Mouse (Mus musculus): Measurements from ENCODE around the gene Rps6ka4. TPM values are rescaled to one million over a fixed set of nuclear protein-coding genes. Genes with fewer than 3 reads are reported as not detected.

The Rps6ka4 gene
- 33.4 and 36.1 TPM in 2 replicates for polyA plus RNA-seq (2015; fragmentation: Nextera tagmentation; extraction: Ambion mirVana)

GRCm38 (mm10) chr19:6840475-6841291 is at the start of gene Rps6ka4:
Gene Rps6ka4, minus strand, starts transcription at chr19:6840636.
- Histone ChIP-seq H3K4me2 (peak within 1 kb of the TSS; percentile 96), H3K9me3 (no peaks in the 10 kb centered on the region), H3K4me1 (peaks cover 14% of the 10 kb centered on the region), H3K9ac (peak within 1 kb of the TSS; percentile 75), H3K4me3 (peak within 1 kb of the TSS; percentile 72), H3K36me3 (peaks cover 22% of the 10 kb centered on the region), H3K27me3 (peaks cover 13% of the 10 kb centered on the region; the same call in 1 of the 2 replicates), H3K27ac (peak within 1 kb of the TSS; percentile 91)
- ATAC-seq (ENCODE audit: borderline replicate concordance, extremely low read depth, low FRiP score, low TSS enrichment) = peak; percentile 91
- WGBS = 1% methylated on average over 44 of the region's 44 CpGs

DNA sequence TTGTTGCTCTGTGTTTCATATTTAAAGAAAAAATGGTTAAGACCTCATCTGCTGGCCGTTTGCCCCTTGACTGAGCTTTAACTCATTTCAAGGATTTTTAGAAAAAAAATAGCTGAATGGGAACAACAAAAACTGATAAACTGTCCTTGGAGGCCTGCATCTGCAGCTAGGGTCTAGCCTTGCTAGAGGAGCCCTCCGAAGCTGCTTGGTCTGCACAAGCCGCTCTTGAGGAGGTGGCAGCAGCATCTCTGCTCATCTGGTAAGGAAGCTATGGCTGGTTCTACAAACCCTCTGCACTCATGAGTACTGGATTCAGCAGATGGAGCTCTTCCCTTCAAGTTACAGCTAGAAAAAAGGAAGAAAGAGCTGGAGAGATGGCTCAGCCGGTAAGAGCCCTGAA is 37.5 kb upstream of the Rps6ka4 start:
- Histone ChIP-seq H3K9ac (no peak overlapping the region), H3K4me1 (no peaks in the 10 kb centered on the region), H3K4me3 (no peak overlapping the region)

DNA sequence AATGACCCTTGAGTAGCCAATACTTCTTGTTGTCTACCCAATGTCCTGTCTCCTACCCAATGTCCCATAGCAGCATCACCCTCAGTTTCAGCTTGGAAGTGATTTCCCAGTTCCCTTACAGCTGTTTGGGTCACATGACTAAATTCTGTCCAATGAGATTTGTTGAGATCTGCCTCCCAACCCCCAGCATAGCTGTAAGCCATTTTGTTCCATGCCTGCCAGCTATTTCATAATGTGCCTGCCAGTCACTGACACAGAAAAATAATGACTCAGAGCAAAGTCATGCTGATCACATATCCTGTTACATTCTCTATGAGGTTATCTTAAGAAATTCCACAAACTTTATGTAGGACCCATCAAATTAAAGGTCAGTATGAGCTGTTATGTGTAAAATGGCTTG is 36.4 kb upstream of the Rps6ka4 start:
- Histone ChIP-seq H3K4me1 (no peaks in the 10 kb centered on the region), H3K9me3 (no peaks in the 10 kb centered on the region), H3K9ac (no peak overlapping the region), H3K4me3 (no peak overlapping the region), H3K4me2 (no peak overlapping the region), H3K27me3 (no peaks in the 10 kb centered on the region), H3K27ac (no peak overlapping the region), H3K36me3 (no peaks in the 10 kb centered on the region)
- no peak for ATAC-seq (ENCODE audit: borderline replicate concordance, extremely low read depth, low FRiP score, low TSS enrichment)

More for the DNA sequence above, 37.5 kb upstream of the Rps6ka4 start:
- ATAC-seq (ENCODE audit: borderline replicate concordance, extremely low read depth, low FRiP score, low TSS enrichment) = no peak
- Histone ChIP-seq H3K27ac (no peak overlapping the region), H3K27me3 (no peaks in the 10 kb centered on the region), H3K36me3 (no peaks in the 10 kb centered on the region), H3K4me2 (no peak overlapping the region), H3K9me3 (no peaks in the 10 kb centered on the region)
- 83% methylated on average over 4 of the region's 4 CpGs for WGBS

- Histone ChIP-seq H3K9ac (no peak overlapping the region), H3K27ac (no peak overlapping the region), H3K4me1 (no peaks in the 10 kb centered on the region), H3K4me3 (no peak overlapping the region), H3K9me3 (no peaks in the 10 kb centered on the region), H3K36me3 (no peaks in the 10 kb centered on the region), H3K4me2 (no peak overlapping the region), H3K27me3 (no peaks in the 10 kb centered on the region)
- 75% methylated on average over 6 of the region's 6 CpGs for WGBS
- no peak for ATAC-seq (ENCODE audit: borderline replicate concordance, extremely low read depth, low FRiP score, low TSS enrichment)
Observed at GRCm38 (mm10) chr19:6875834-6876233, 35.4 kb upstream of the Rps6ka4 start.

- Histone ChIP-seq H3K4me3 (no peak overlapping the region), H3K9me3 (no peaks in the 10 kb centered on the region), H3K27ac (no peak overlapping the region), H3K4me2 (no peak overlapping the region), H3K4me1 (peaks cover under 1% of the 10 kb centered on the region; the same call in 1 of the 2 replicates), H3K27me3 (no peaks in the 10 kb centered on the region), H3K36me3 (no peaks in the 10 kb centered on the region), H3K9ac (no peak overlapping the region)
- WGBS = 76% methylated on average over 1 of the region's 1 CpGs
- no peak for ATAC-seq (ENCODE audit: borderline replicate concordance, extremely low read depth, low FRiP score, low TSS enrichment)
Observed at GRCm38 (mm10) chr19:6874257-6874656, 33.8 kb upstream of the Rps6ka4 start.

- ATAC-seq (ENCODE audit: borderline replicate concordance, extremely low read depth, low FRiP score, low TSS enrichment) = no peak
- H3K4me3 ChIP-seq = no peak overlapping the region
- no peak overlapping the region for H3K27ac ChIP-seq
- 68% methylated on average over 3 of the region's 3 CpGs for WGBS
- H3K4me2 ChIP-seq = no peak overlapping the region
- no peaks in the 10 kb centered on the region for H3K36me3 ChIP-seq
- no peaks in the 10 kb centered on the region for H3K27me3 ChIP-seq
- peaks cover 4% of the 10 kb centered on the region; the same call in 1 of the 2 replicates for H3K4me1 ChIP-seq
- no peak overlapping the region for H3K9ac ChIP-seq
- H3K9me3 ChIP-seq = no peaks in the 10 kb centered on the region
Observed at GRCm38 (mm10) chr19:6872701-6873100, 32.3 kb upstream of the Rps6ka4 start.

DNA sequence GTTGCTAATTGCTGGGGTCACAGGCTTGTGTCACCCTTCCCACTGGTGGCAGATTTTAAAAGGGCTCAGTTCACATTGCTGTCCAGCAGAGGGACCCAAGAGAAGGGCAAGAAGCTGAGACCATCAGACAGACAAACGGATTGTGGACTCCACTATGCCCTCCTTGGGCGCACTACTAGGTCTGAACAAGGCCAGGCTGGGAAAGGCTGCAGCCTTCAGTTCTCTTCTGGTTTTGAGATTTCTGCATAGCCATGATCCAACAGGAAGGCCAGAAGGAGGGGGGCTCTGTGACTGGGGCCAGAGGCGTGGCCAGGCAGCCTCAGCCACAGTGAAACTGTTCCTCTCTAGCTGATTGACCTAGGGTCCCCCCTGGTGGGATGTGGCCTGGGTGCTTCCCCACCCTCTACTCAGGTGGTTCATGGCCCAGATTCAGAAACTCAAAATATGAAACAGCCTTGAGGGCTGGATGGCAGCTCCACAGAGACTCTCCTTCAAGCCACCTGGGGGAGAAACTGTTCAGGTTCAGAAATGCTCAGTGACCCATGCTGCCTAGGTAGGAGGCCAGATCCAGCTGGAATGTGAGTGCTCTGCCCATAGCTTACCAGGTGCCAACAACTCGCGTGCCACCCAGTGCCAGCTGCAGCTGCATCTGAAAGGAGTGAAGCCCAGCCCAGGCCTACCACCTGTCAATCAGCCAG is 31.3 kb upstream of the Rps6ka4 start:
- Histone ChIP-seq H3K27me3 (no peaks in the 10 kb centered on the region), H3K4me2 (no peak overlapping the region), H3K4me1 (peaks cover 4% of the 10 kb centered on the region; the same call in 1 of the 2 replicates), H3K9ac (no peak overlapping the region), H3K36me3 (no peaks in the 10 kb centered on the region), H3K27ac (no peak overlapping the region; the same call in 1 of the 2 replicates), H3K4me3 (no peak overlapping the region), H3K9me3 (no peaks in the 10 kb centered on the region)
- 69% methylated on average over 5 of the region's 5 CpGs for WGBS
- ATAC-seq (ENCODE audit: borderline replicate concordance, extremely low read depth, low FRiP score, low TSS enrichment) = 0 out of 2 replicates have a peak, but pooled peaks have one; percentile 23

DNA sequence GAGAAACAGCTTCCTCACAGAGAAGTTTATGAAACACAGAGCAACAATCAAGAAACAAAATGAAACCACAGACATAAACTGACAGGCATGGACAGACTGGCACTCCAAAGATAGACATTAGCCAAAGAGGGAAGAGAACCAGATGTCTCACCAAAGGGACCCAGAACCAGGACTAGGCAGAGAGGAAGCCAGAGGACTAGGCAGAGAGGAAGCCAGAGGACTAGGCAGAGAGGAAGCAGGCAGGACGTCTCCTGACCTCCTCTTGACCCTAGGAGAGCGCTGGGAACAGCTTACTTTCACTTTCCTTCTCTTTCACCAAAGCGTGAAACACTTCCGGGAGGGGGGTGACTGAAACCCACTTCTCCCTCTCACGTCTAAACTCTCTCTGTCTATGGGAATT is 28.9 kb upstream of the Rps6ka4 start:
- no peaks in the 10 kb centered on the region for H3K9me3 ChIP-seq
- 0 out of 2 replicates have a peak overlapping the region, but pooled peaks have one; percentile 16 for H3K9ac ChIP-seq
- H3K27ac ChIP-seq = peak overlapping the region; percentile 41
- H3K27me3 ChIP-seq = no peaks in the 10 kb centered on the region
- H3K4me1 ChIP-seq = peaks cover 4% of the 10 kb centered on the region; the same call in 1 of the 2 replicates
- ATAC-seq (ENCODE audit: borderline replicate concordance, extremely low read depth, low FRiP score, low TSS enrichment) = peak; percentile 70; the same call in 1 of the 2 replicates
- peak overlapping the region; percentile 50 for H3K4me2 ChIP-seq
- 1% methylated on average over 5 of the region's 5 CpGs for WGBS
- peak overlapping the region; percentile 19 for H3K4me3 ChIP-seq
- H3K36me3 ChIP-seq = no peaks in the 10 kb centered on the region

- ATAC-seq (ENCODE audit: borderline replicate concordance, extremely low read depth, low FRiP score, low TSS enrichment) = no peak
- Histone ChIP-seq H3K36me3 (no peaks in the 10 kb centered on the region), H3K4me3 (no peak overlapping the region), H3K4me1 (no peaks in the 10 kb centered on the region), H3K27ac (no peak overlapping the region), H3K9ac (no peak overlapping the region), H3K9me3 (no peaks in the 10 kb centered on the region), H3K27me3 (no peaks in the 10 kb centered on the region), H3K4me2 (no peak overlapping the region)
- 91% methylated on average over 4 of the region's 4 CpGs for WGBS
Observed at GRCm38 (mm10) chr19:6861451-6861850, 21.0 kb upstream of the Rps6ka4 start.

DNA sequence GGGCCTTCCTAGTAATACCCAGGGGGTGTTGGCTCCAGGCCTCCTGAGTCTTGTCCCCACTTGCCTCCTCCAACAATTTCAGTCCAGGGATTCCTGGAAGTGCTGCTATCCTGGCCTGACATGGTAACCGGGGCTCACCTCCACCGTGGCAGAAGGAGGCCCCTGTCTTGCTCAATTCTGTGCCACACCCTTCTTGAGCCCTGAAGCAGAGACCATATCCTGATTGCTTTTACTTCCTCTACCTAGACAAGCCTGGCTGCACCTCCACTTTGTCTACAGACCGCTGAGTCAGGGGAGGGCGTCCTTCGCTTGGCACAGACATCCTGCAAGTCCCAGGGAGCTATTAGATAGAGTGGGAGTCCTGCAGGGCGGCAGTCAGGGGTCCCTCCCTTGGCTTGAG is 20.3 kb upstream of the Rps6ka4 start:
- no peaks in the 10 kb centered on the region for H3K9me3 ChIP-seq

GRCm38 (mm10) chr19:6859971-6860370 is 19.5 kb upstream of the Rps6ka4 start:
- WGBS = 90% methylated on average over 3 of the region's 3 CpGs
- Histone ChIP-seq H3K4me2 (no peak overlapping the region), H3K4me1 (peaks cover 8% of the 10 kb centered on the region), H3K9ac (no peak overlapping the region), H3K9me3 (no peaks in the 10 kb centered on the region), H3K36me3 (no peaks in the 10 kb centered on the region), H3K27ac (no peak overlapping the region), H3K4me3 (no peak overlapping the region), H3K27me3 (0 out of 2 replicates have a peak, but pooled peaks cover 9% of the 10 kb centered on the region)
- no peak for ATAC-seq (ENCODE audit: borderline replicate concordance, extremely low read depth, low FRiP score, low TSS enrichment)

More for the DNA sequence above, 20.3 kb upstream of the Rps6ka4 start:
- no peak overlapping the region for H3K4me3 ChIP-seq
- 0 out of 2 replicates have a peak, but pooled peaks cover 4% of the 10 kb centered on the region for H3K27me3 ChIP-seq
- no peak overlapping the region for H3K27ac ChIP-seq
- H3K4me1 ChIP-seq = peaks cover under 1% of the 10 kb centered on the region; the same call in 1 of the 2 replicates
- H3K9ac ChIP-seq = no peak overlapping the region
- H3K36me3 ChIP-seq = no peaks in the 10 kb centered on the region
- no peak for ATAC-seq (ENCODE audit: borderline replicate concordance, extremely low read depth, low FRiP score, low TSS enrichment)
- WGBS = 72% methylated on average over 6 of the region's 6 CpGs
- H3K4me2 ChIP-seq = no peak overlapping the region
